Mouse (Mus musculus) erythroblast, embryonic 14.5 days (primary cell): Measurements from ENCODE around the gene Cfap44.

Experiments used
- GATA1 ChIP-seq: IDR thresholded peaks from 2 replicates; pipeline ENCODE4 v1.6.1; 2012; ENCODE audit warnings: low read length, inconsistent platforms, mixed read lengths
- TAL1 ChIP-seq: IDR thresholded peaks from 3 replicates; pipeline ENCODE4 v1.6.1; 2012; ENCODE audit warnings: low read length, inconsistent platforms, mixed read lengths

GRCm38 (mm10) chr16:44410176-44410575, 15.6 kb downstream of the Cfap44 start:
- no peak for TF ChIP-seq GATA1
- TF ChIP-seq TAL1 = no peak
